Mouse (Mus musculus): Measurements from ENCODE around the gene Myrfl. TPM values are rescaled to one million over a fixed set of nuclear protein-coding genes. Genes with fewer than 3 reads are reported as not detected.

Myrfl gene
- total RNA-seq, 2 experiments from 2014 or later = 0.81 to 1.1 TPM

GRCm38 (mm10) chr10:116841551-116841950 is 55.2 kb downstream of the Myrfl start:
- intact Hi-C loops (cut with DNase I) = loop anchor here (10.0 kb wide), 1 partner anchor 647 kb away; no protein-coding TSS in a partner anchor
- DNase-seq (ENCODE audit: low spot score) = no peak

DNA sequence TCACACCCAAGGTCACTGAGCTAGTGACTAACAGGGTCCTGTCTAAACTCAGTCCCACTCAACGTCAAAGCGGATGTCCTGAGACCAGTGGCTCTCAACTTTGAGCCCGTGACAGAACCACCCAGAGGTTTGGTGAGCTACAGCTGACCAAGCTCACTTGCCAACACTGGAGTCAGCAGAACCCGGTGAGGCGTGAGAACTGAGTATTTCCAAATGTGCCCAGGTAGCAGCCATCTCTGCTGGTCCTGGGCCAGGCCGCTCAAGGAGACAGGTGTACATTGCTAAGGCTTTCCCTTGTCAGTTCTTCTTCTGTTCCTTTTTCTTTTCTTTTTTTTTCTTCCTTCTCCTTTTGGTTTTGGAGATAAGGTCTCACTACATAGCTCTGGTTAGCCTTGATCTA is 66.0 kb downstream of the Myrfl start:
- no peak for DNase-seq (ENCODE audit: low spot score)
- intact Hi-C loops (cut with DNase I) = no loop called here

- intact Hi-C loops (cut with DNase I) = no loop called here
- DNase-seq (ENCODE audit: low spot score) = peak; percentile 14
These were observed 68.6 kb downstream of the Myrfl start for GRCm38 (mm10) chr10:116828099-116828498.

DNA sequence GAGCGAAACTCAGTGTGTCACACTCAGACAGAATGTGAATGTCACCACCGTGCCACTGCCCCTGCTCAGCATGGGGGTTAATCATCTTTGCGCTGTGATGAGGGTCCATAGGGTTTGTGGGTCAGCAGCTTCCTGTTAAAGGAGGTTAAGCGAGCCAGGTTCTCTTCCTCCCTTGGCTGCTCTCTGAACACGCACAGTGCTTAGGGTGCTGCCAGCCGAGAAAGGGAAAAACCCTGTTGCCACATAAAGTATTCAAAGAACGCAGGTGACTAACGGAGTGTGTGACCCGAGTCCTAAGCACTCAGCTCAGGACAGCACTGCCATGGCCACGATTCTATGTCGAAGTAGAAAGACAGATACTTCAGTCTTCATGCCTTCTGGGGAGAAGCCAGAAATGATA is 69.4 kb downstream of the Myrfl start:
- DNase-seq (ENCODE audit: low spot score) = no peak
- intact Hi-C loops (cut with DNase I) = no loop called here

GRCm38 (mm10) chr10:116815311-116816060 is 81.2 kb downstream of the Myrfl start:
- intact Hi-C loops (cut with DNase I) = no loop called here
- no peak for DNase-seq (ENCODE audit: low spot score)

DNA sequence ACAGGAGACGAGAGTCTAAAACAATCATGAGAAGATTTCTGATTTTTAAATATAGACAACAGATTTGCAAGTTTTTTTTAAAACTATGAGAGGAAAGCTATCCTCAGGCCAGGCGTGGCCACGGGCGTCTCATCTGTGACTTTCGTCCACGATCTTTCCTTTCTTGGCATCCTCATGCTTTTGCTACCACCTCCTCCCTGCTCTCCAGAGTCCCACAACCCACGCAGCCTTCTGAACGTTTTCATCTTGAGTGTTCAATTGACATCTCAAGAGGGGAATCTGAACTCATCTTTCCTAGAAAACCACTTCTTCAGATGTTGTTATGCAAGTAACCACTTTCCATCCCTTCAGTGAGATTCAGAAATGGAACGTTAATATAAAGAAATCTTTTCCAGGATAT is 83.6 kb downstream of the Myrfl start:
- intact Hi-C loops (cut with DNase I) = no loop called here
- DNase-seq (ENCODE audit: low spot score) = no peak

DNA sequence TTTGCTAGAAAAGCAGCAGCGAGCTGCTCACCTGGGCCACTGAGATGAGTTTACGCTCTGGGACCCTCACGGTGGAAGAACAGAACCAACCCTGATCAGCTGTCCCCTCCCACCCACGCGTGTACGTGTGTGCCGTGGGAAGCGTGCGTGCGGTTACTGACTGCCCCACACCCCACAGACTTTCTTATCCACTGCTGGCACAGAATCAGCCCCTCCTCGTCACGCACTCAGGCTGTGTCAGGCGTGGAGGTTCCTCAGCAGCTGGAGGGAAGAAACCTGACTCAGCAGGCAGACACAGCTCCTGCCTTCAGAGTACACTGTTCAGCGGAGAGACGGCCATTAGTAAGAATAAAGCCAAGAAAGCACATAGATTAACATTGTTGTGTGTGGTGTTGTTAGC is 86.0 kb downstream of the Myrfl start:
- DNase-seq (ENCODE audit: low spot score) = no peak
- intact Hi-C loops (cut with DNase I) = no loop called here

DNA sequence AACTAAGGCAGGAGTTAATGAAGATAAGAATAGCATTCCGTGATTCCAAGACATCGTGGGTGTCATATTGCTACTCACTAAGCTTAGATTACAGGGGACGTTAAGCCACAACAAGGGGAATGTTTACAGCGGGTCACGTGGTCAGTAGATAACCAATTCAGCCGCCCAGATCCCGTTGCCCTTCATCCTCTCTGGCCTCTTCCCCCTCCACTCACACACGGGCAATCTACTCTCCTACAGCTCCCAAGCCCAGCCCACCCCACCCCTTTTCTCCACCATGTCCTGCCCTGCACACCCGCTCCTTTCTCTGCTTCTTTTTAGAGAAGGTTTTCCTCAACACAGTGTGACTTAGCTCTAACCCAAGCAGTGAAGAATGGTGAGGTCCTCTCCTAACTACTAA is 87.3 kb downstream of the Myrfl start:
- no peak for DNase-seq (ENCODE audit: low spot score)
- intact Hi-C loops (cut with DNase I) = no loop called here

DNA sequence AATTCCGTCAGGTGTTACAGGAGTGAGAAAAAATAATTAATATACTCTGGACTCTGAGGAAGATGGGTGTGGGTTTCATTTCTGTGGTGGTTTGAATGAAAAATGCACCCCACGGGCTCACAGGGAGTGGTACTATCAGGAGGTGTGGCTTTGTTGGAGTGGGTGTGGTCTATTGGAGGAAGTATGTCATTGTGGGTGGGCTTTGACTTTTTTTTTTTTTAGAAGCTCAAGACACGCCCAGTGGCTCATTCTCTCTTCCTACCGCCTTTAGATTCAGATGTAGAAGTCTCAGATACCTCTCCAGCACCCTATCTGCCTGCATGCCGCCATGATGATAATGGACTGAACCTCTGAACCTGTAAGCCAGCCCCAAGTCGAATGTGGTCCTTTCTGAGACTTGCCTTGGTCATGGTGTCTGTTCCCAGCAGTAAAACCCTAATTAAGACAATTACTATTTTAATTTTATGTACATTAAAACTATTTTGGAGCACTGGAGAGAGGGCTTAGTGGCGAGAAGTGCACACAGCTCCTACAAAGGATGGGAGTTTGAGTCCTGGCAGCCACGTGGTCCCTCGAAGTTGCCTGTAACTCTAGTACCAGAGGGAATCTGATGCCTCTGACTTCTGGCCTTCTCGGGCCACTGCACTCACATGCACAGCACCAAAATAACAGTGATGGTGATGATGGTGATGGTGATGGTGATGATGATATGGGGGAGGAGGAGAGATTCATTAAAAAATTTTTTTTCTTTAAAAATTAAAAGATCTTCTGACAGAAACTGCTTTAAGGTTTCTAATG is 88.0 kb downstream of the Myrfl start:
- no peak for DNase-seq (ENCODE audit: low spot score)

DNA sequence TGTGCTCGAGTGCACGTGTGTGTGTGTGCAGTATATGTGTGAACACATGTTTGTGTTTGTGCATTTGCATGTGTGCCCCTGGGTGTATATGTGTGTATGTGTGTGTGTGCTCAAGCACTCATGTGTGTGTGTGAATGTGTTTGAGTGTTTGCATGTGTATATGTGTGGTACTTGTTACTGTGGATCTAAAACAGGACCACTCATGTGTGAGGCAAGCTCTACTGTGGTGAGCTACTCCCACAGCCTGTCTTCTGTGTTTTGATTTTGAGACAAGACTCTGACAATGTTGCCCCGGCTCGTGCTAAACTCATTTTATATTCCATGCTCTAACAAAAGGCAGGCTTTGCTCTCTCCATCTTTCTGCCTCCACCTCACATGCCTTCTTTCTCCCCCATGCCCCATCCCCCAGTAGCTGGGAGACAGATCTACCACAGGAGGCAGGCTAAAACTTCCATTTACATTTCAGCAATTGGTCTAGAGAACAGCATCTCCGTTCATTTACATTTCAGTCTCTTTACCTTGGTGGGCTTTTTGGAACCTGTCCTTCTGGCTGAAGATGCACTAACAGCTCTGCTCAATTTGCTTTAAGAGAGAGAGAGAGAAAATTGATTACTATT is 94.4 kb downstream of the Myrfl start:
- intact Hi-C loops (cut with DNase I) = no loop called here
- DNase-seq (ENCODE audit: low spot score) = no peak

More for the DNA sequence above, 88.0 kb downstream of the Myrfl start:
- intact Hi-C loops (cut with DNase I) = no loop called here

DNA sequence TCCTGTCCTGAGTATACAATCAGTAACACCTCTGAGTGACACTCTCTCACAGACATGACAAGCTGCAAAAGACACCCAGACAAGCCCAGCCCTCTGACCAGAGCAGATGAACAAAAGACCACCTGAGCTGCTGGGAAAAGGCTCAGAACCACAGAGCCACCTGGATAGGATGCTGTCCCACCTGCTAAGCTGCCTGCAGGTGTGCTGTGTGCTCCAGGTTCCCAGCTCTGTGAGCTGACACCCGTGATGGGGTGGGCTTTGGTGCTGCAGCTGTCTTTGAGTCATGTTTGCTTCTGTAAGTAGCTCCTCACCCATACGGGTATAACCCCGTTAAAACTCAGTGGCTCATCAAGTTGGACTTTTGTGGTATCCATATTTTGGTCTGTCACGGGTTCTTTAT is 95.4 kb downstream of the Myrfl start:
- intact Hi-C loops (cut with DNase I) = no loop called here
- no peak for DNase-seq (ENCODE audit: low spot score)

GRCm38 (mm10) chr10:116796066-116796465 is 100.7 kb downstream of the Myrfl start:
- intact Hi-C loops (cut with DNase I) = no loop called here
- no peak for DNase-seq (ENCODE audit: low spot score)

GRCm38 (mm10) chr10:116789096-116789495 is 107.6 kb downstream of the Myrfl start:
- no peak for DNase-seq (ENCODE audit: low spot score)
- intact Hi-C loops (cut with DNase I) = no loop called here

GRCm38 (mm10) chr10:116788431-116788830 is 108.3 kb downstream of the Myrfl start:
- intact Hi-C loops (cut with DNase I) = no loop called here
- DNase-seq (ENCODE audit: low spot score) = no peak

DNA sequence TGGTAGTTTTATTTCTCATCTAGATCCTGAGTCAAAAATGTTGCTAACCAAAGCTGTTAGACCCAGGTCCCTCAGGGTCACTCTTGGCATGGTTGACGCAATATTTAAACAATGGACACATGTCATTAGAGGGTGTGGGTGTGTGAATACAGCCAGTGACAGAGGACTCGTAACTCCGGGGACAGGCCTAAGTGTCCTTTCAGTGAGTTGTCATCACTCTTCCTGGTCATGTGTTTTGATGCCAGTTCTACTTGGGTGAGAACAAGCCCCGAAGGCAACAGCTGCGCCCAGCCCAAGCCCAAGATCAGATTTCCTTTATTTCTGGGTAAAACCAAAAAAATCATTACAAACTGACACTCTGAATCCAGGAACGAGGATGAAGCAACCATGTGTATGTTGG is 112.6 kb downstream of the Myrfl start:
- intact Hi-C loops (cut with DNase I) = loop anchor here (5.0 kb wide), 2 partner anchors 37 to 72 kb away; no protein-coding TSS in a partner anchor
- no peak for DNase-seq (ENCODE audit: low spot score)

GRCm38 (mm10) chr10:116783020-116783419 is 113.7 kb downstream of the Myrfl start:
- no peak for DNase-seq (ENCODE audit: low spot score)
- intact Hi-C loops (cut with DNase I) = loop anchor here (5.0 kb wide), 2 partner anchors 36 to 71 kb away; no protein-coding TSS in a partner anchor

DNA sequence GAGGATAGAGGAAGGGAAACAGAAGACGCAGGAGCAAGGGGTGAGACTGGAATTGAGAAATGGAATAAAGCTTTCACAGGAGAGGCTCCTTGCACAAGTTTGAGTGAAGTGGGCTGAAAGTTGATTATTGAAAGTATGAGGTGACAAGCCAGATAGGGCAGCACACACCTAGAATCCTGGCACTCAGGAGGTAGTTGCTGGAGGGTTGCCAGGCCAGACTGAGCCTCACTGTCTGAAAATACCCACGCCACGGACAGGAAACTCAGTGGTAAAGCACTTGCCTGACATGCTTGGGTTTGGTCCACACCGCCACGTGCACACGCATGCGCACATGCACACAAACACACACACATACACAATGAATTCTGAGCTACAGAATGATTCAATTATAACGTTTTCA is 118.8 kb downstream of the Myrfl start:
- DNase-seq (ENCODE audit: low spot score) = no peak
- intact Hi-C loops (cut with DNase I) = loop anchor here (10.0 kb wide), 1 partner anchor 573 kb away; no protein-coding TSS in a partner anchor

GRCm38 (mm10) chr10:116776846-116777245 is 119.9 kb downstream of the Myrfl start:
- intact Hi-C loops (cut with DNase I) = loop anchor here (10.0 kb wide), 1 partner anchor 572 kb away; no protein-coding TSS in a partner anchor
- DNase-seq (ENCODE audit: low spot score) = no peak

GRCm38 (mm10) chr10:116773846-116774750 is 122.6 kb downstream of the Myrfl start:
- intact Hi-C loops (cut with DNase I) = loop anchor here (10.0 kb wide), 1 partner anchor 569 kb away; no protein-coding TSS in a partner anchor
- peak; percentile 7 for DNase-seq (ENCODE audit: low spot score)

Data from heart, postnatal 25 days (tissue).